Mouse (Mus musculus): ENCODE measurements at regions not wholly inside any gene's neighbourhood (a gene's known extent, or its start where the extent isn't known, plus 50 kb on each side); places are given as distances from the start of the nearest gene placed in this dataset.

DNA sequence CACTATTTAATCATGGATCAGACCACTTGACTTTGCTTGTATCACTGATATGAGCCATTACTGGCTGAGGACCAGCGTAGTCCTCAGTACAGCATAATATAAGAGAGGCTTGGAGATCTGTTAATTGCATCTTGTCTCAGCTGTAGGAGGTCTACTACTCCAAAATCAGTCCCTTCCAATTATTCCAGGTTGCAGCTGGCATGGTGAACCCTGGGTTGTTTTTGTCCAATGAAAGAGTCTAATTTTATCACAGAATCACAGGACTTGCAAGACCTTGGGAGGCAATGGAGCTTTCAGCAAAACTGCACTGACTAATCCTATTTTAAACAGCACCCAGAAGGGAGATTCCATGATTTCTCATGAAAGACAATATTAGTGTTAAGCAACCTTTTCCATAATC is 629.7 kb upstream of the Mef2c start:
- TF ChIP-seq CTCF (IDR thresholded peaks at IDR 0.05; ENCODE audit: low read depth, low read length) (no peak), POLR2A (IDR thresholded peaks at IDR 0.05; ENCODE audit: extremely low read depth, insufficient read depth, low read length) (no peak)

All from liver, adult 2 months (tissue).